Mouse (Mus musculus) telencephalon, adult 2 months (tissue): ENCODE data around the gene Nutm2.
"Not testable (repeated sequence)": the region's sequence is repeated elsewhere in the genome, so short reads cannot be mapped to it uniquely, and the experiment has no call there.

Source experiments
- DNase-seq: peaks from one replicate; pipeline ENCODE4 v3.0.0-alpha.2; 2011; ENCODE audit warnings: low read depth, low spot score

The Nutm2 gene

GRCm38 (mm10) chr13:50467007-50467406 is at the start of gene Nutm2:
Gene Nutm2 (plus strand): TSS chr13:50467307.
- no peak for DNase-seq

GRCm38 (mm10) chr13:50417389-50418183 is 49.5 kb upstream of the Nutm2 start, which contains the start of gene Fbxw17:
Gene Fbxw17 (plus strand): TSS chr13:50417864.
- peak; percentile 69 for DNase-seq

- DNase-seq: no peak
These were observed 48.7 kb upstream of the Nutm2 start for GRCm38 (mm10) chr13:50418421-50418820.

DNA sequence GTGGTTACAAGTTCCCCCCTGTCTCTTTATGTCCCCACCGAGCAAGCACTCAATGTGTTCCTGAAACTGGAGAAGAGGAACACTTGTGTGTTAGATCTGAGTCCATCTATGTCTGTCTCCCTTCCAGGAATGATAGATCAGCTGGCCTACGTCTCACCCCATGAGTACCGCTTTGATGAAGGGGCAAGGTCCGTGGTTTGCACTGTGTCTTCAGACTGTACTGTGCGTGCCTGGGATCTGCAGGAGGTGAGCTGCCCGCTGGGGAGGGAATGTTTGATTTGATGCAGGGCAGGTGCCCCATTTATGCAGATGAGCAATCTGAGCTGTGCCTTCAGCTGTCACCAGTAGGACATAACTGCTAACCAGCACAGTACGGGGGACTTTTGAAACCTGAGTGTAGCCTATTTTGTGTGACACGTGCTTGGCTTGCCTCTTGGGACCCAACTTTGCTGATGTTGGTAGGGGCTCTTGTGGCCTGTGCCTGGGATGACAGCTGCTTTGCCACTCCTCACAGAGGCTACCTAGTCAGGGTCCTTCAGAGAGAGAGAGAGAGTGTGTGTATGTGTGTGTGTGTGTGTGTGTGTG is 43.4 kb upstream of the Nutm2 start:
- no peak for DNase-seq

DNA sequence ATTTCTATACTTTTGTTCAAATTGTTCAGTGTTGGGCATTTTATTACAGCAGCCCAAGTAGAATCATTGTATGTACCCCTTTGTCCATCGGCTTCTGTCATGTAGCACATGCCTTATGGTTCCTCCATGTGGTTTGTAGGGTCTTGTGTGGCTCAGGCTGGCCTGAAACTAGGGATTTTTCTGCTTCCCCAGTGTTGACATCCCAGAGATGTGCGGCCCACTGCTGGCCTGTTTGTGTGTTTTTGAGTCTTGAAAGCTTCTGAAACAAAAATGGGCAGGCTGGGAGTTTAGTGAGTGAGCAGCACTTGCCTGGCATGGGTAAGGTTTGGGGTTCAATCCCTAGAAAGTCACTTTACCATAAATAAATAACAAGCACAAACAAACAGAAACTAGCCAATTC is 42.6 kb upstream of the Nutm2 start:
- DNase-seq: no peak

- no peak for DNase-seq
These were observed 40.4 kb upstream of the Nutm2 start for GRCm38 (mm10) chr13:50426686-50427085.

DNA sequence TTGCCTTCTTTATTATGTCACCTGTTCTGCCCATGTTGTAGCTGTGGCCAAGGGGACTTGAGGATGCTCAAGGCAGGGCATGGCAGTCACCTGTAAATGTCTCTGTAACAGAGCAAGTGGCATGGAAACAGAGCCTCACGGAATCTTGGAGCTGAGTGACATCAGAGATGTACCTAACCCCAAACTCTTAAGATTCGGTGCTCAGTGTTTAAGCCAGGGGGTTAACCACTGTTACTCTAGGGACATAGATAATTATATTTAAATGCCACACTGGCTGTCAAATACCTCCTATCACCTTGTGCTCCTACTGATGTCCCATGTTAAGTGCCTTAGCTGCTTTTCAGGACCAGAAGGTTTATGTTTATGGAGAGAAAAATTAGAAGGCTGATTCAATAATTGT is 23.3 kb upstream of the Nutm2 start, which contains the start of gene Gm47429:
Gm47429 (minus strand) TSS at position 101 of the 400 bp plus-strand sequence.
- DNase-seq: no peak

DNA sequence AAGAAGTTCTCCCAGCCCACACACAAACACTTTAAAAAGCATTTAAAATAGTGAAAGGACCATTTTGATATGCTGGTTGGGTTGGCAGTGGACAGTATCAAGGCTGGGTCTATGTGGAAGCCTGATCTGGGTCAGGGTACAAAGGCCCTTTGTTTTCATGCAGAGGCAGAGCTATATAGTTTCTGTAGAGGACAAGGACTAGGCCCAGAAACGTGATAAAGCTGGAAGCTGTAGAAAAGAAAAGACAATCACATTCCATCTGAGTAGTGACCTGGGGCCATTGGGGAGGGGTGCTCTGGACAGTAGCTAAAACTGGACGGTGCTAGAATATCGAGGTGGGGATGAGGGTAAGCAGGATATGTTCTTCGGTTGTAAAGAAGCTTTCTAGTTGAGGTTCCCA is 21.8 kb upstream of the Nutm2 start:
- DNase-seq: no peak

GRCm38 (mm10) chr13:50452266-50452665 is 14.8 kb upstream of the Nutm2 start:
- DNase-seq: not testable (repeated sequence)

GRCm38 (mm10) chr13:50453426-50453825 is 13.7 kb upstream of the Nutm2 start:
- no peak for DNase-seq

GRCm38 (mm10) chr13:50460433-50460832 is 6.7 kb upstream of the Nutm2 start:
- not testable (repeated sequence) for DNase-seq

- DNase-seq: no peak
These were observed 2.2 kb upstream of the Nutm2 start for GRCm38 (mm10) chr13:50464621-50465562.

DNA sequence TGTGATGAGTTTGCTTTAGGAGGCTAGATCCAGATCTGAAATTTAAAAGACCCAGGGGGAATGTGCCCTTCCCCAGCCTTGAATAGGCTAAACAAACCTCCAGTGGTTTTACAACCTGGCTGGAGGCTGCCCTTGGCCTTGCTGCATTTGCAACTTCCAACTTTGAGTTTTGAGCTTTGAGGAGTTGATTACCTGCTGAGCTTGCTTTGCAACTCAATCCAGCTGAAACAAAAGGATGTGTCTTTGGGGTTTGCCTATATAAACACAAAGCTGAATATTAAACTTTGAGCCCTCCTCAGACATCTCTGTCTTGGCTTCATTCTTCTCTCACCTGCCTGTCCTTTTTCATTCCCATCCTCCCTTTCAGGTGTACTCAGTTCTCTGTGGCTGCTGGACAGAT is 21.4 kb downstream of the Nutm2 start:
- DNase-seq: not testable (repeated sequence)

GRCm38 (mm10) chr13:50510470-50511343 is 43.6 kb downstream of the Nutm2 start:
- not testable (repeated sequence) for DNase-seq
